Mouse (Mus musculus) embryonic facial prominence, embryonic 11.5 days (tissue): ENCODE results near the gene 2810408A11Rik. TPM values are rescaled to one million over a fixed set of nuclear protein-coding genes. Genes with fewer than 3 reads are reported as not detected.

Experiments used
- ATAC-seq: fragments of 200-750 bp; cut with Nextera tagmentation; replicated peaks from 2 replicates; pipeline ENCODE4 v1.8.0; 2017; ENCODE audit warnings: low read depth; ENCODE audit not compliant: insufficient number of reproducible peaks, low FRiP score, low TSS enrichment
- DNase-seq: peaks from one replicate; pipeline ENCODE4 v3.0.0-alpha.2; 2015; ENCODE audit warnings: low spot score
- H3K27ac ChIP-seq: fragments of 300-500 bp; sonication (generic); replicated peaks from 2 replicates; pipeline ENCODE4 v1.5.1; 2014; ENCODE audit warnings: mild to moderate bottlenecking, low read depth, low read length, control low read depth
- H3K27me3 ChIP-seq: fragments of 300-500 bp; sonication (generic); 2 replicates; pipeline ENCODE4 v1.6.1; 2014; ENCODE audit warnings: mild to moderate bottlenecking, low read length, moderate library complexity, mixed read lengths; ENCODE audit not compliant: control insufficient read depth, insufficient read depth
- H3K36me3 ChIP-seq: fragments of 300-500 bp; sonication (generic); replicated peaks from 2 replicates; pipeline ENCODE4 v1.6.1; 2014; ENCODE audit warnings: low read depth, mild to moderate bottlenecking, low read length, moderate library complexity, mixed read lengths; ENCODE audit not compliant: control insufficient read depth, insufficient read depth
- H3K4me1 ChIP-seq: fragments of 300-500 bp; sonication (generic); 2 replicates; pipeline ENCODE4 v1.6.1; 2014; ENCODE audit warnings: low read length, mixed read lengths; ENCODE audit not compliant: control insufficient read depth, insufficient read depth
- H3K4me2 ChIP-seq: fragments of 300-500 bp; sonication (generic); 2 replicates; pipeline ENCODE4 v1.6.1; 2014; ENCODE audit warnings: low read depth, mild to moderate bottlenecking, control low read depth, low read length, moderate library complexity
- H3K4me3 ChIP-seq: fragments of 300-500 bp; sonication (generic); 2 replicates; pipeline ENCODE4 v1.5.1; 2014; ENCODE audit warnings: low read depth, low read length, control low read depth
- H3K9ac ChIP-seq: fragments of 300-500 bp; sonication (generic); replicated peaks from 2 replicates; pipeline ENCODE4 v1.6.1; 2014; ENCODE audit warnings: mild to moderate bottlenecking, control low read depth, low read length
- H3K9me3 ChIP-seq: fragments of 300-500 bp; sonication (generic); replicated peaks from 2 replicates; pipeline ENCODE4 v1.6.1; 2016; ENCODE audit warnings: mild to moderate bottlenecking, low read length, inconsistent platforms, mixed read lengths; ENCODE audit not compliant: control insufficient read depth
- WGBS: fragments of 180-500 bp; shearing (Covaris S2); extraction: QIAGEN DNeasy Blood & Tissue Kit; methylation state at CpG from one replicate; pipeline ENCODE4 v1.1.7; 2014; 5-methylcytosine and 5-hydroxymethylcytosine counted together
- polyA plus RNA-seq: library from polyadenylated mRNA; unstranded; fragments of >200 nt; fragmentation: Nextera tagmentation; extraction: Ambion mirVana; gene quantifications from 2 replicates; pipeline ENCODE4 v1.2.1, GENCODE M21; 2014

2810408A11Rik gene
- polyA plus RNA-seq, 1 experiment from 2014 or later, result 17.6 TPM

DNA sequence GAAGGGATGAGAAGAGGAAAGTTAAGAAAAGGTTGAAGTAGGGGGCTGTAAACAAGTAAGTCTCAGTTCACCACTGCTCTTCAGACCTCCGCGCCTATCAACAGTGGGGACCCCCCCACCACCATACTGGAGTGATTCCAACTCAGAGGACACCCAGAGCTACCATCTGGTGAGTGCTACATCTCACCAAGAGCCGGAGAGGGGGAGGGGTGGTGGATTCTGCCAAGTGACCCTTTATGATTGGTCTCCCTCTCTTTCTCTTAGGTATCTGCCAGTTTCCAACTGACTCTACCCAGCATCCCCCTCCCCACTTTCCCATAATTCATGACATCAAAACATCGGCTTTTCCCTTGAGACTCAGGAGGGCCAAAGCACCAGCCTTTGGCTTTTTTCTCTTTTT, 40.2 kb upstream of the 2810408A11Rik start:
- H3K4me2 ChIP-seq, result no peak overlapping the region
- H3K9me3 ChIP-seq, result no peaks in the 10 kb centered on the region
- no peaks in the 10 kb centered on the region for H3K27me3 ChIP-seq
- whole genome bisulfite sequencing, result 88% methylated on average over 4 of the region's 4 CpGs
- H3K36me3 ChIP-seq, result peaks cover 4% of the 10 kb centered on the region
- DNase-seq (no peak), ATAC-seq (no peak)
- H3K9ac ChIP-seq, result no peak overlapping the region
- H3K27ac ChIP-seq, result no peak overlapping the region
- peaks cover 3% of the 10 kb centered on the region; the same call in 1 of the 2 replicates for H3K4me1 ChIP-seq
- no peak overlapping the region for H3K4me3 ChIP-seq

DNA sequence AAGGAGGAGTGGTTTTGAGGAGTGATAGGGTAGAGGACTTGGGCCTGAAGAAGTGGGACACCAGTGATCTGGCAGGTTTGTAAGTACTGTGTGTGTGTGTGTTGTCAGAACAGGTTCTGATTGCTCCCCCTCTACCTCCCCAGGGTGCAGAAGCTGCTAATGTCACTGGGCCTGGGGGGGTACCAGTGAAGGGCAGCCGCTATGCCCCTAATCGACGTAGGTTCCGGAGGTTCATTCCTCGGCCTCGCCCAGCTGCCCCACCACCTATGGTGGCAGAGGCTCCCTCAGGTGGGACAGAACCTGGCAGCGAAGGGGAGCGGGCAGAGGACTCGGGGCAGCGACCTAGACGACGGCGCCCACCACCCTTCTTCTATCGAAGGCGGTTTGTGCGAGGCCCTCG, 38.9 kb upstream of the 2810408A11Rik start:
- Histone ChIP-seq H3K27me3 (0 out of 2 replicates have a peak, but pooled peaks cover 2% of the 10 kb centered on the region), H3K27ac (no peak overlapping the region), H3K4me1 (peaks cover 6% of the 10 kb centered on the region), H3K4me2 (no peak overlapping the region), H3K4me3 (no peak overlapping the region), H3K9ac (no peak overlapping the region), H3K36me3 (peaks cover 4% of the 10 kb centered on the region), H3K9me3 (no peaks in the 10 kb centered on the region)
- DNase-seq, result no peak
- no peak for ATAC-seq
- 94% methylated on average over 17 of the region's 17 CpGs for WGBS

DNA sequence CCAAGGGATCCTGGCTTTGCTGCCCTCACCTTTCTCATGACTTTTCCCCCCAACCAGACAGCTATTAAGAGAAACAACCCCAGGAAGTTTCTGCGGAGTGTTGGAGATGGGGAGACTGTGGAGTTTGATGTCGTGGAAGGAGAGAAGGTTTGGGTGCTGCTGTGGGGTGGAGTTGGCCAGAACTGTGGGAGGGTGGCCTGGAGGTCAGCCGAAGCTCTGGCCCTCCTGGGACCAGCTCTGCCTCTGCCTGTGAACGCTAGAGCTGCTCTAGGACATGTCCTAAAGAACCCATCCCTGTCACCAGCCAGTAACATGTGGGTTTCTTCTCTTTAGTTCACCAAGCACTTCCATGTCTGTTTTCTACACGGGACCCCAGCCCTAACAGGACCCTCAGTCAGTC, 38.4 kb upstream of the 2810408A11Rik start:
- Histone ChIP-seq H3K4me2 (no peak overlapping the region), H3K36me3 (peaks cover 2% of the 10 kb centered on the region), H3K4me1 (peaks cover 6% of the 10 kb centered on the region), H3K9me3 (no peaks in the 10 kb centered on the region), H3K4me3 (no peak overlapping the region), H3K27ac (no peak overlapping the region), H3K9ac (no peak overlapping the region), H3K27me3 (0 out of 2 replicates have a peak, but pooled peaks cover 2% of the 10 kb centered on the region)
- no peak for ATAC-seq
- DNase-seq, result no peak
- WGBS, result 74% methylated on average over 5 of the region's 5 CpGs

DNA sequence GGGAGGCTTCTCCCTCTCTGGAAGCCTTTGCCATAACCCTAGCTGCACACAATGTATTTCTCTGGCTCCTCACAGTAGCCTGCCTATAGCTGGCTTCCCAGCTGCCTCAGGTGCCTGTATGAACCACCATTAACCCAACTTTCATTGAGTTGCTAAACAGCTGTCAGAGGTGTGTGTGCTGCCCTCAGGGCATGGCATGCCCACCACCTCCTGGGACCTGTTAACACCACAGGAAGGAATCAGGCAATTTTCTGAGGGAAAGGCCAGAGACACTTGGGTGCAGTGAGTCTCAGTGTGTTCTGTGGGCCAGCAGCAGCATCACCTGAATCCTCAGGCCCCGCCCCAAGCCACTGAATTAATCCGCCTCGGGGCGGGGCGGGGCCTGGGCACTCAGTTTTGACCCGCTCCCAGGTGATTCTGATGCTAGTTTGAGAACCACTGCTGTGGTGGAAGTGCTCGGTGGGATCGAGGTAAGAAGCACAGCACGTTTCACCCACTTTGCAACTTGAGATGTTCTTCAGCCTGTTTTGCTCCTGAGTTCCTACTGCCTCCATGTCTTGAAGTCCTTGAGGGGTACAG, 37.7 kb upstream of the 2810408A11Rik start:
- H3K36me3 ChIP-seq, result no peaks in the 10 kb centered on the region
- H3K9ac ChIP-seq, result no peak overlapping the region; the same call in 1 of the 2 replicates
- peaks cover 6% of the 10 kb centered on the region for H3K4me1 ChIP-seq
- WGBS, result 16% methylated on average over 9 of the region's 9 CpGs
- no peaks in the 10 kb centered on the region for H3K9me3 ChIP-seq
- 0 out of 2 replicates have a peak, but pooled peaks cover 2% of the 10 kb centered on the region for H3K27me3 ChIP-seq
- DNase-seq, result no peak
- no peak for ATAC-seq
- H3K4me3 ChIP-seq, result no peak overlapping the region
- no peak overlapping the region for H3K27ac ChIP-seq
- H3K4me2 ChIP-seq, result no peak overlapping the region

DNA sequence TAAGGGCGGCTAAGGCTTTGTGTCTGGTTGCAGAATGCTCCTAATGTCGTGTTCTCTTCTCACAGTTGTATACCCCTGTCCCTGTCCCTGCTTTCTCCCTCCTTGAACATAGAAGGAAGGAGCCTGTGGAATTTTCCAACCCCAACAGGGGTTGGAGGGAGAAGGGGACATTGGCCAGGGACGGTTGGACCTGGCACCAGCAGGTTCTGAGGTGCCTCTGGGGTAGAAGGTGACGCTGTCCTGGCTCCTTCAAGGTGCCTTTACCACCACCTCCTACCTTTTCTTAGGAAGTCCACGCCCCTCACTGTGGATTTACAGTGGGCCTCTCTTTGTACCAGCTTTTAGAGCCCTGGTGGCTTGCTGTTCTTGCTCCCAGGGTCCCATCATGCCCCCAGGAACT, 37.0 kb upstream of the 2810408A11Rik start:
- Histone ChIP-seq H3K27ac (no peak overlapping the region), H3K9me3 (no peaks in the 10 kb centered on the region), H3K4me1 (peaks cover 6% of the 10 kb centered on the region), H3K36me3 (no peaks in the 10 kb centered on the region), H3K27me3 (0 out of 2 replicates have a peak, but pooled peaks cover 2% of the 10 kb centered on the region), H3K4me3 (no peak overlapping the region), H3K9ac (no peak overlapping the region; the same call in 1 of the 2 replicates), H3K4me2 (no peak overlapping the region)
- DNase-seq (no peak), ATAC-seq (no peak)
- 62% methylated on average over 5 of the region's 5 CpGs for WGBS

DNA sequence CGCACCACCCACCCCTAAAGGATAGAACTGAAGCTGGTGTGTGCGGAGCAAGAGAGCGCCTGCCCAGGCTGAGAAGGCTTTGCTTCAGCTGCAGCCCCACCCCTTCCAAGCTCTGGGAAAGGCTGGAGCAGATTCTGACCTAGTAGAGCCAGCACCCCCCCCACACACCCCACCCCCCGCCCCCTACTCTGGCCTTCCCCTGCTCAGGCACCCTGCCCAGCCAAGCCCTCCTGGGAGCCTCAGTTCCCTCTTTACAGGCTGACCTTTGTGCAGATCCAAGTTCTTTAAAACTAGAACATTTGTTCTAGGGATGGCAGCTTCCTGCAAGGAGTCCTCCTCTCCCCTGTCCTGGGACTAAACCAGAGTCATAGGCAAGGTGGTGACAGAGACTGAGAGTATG, 36.6 kb upstream of the 2810408A11Rik start:
- H3K4me1 ChIP-seq, result peaks cover 6% of the 10 kb centered on the region
- no peak overlapping the region for H3K4me2 ChIP-seq
- DNase-seq (no peak), ATAC-seq (no peak)
- H3K27ac ChIP-seq, result no peak overlapping the region
- H3K4me3 ChIP-seq, result no peak overlapping the region
- H3K9me3 ChIP-seq, result no peaks in the 10 kb centered on the region
- no peaks in the 10 kb centered on the region for H3K36me3 ChIP-seq
- H3K9ac ChIP-seq, result no peak overlapping the region
- 34% methylated on average over 4 of the region's 4 CpGs for WGBS
- H3K27me3 ChIP-seq, result 0 out of 2 replicates have a peak, but pooled peaks cover 2% of the 10 kb centered on the region

DNA sequence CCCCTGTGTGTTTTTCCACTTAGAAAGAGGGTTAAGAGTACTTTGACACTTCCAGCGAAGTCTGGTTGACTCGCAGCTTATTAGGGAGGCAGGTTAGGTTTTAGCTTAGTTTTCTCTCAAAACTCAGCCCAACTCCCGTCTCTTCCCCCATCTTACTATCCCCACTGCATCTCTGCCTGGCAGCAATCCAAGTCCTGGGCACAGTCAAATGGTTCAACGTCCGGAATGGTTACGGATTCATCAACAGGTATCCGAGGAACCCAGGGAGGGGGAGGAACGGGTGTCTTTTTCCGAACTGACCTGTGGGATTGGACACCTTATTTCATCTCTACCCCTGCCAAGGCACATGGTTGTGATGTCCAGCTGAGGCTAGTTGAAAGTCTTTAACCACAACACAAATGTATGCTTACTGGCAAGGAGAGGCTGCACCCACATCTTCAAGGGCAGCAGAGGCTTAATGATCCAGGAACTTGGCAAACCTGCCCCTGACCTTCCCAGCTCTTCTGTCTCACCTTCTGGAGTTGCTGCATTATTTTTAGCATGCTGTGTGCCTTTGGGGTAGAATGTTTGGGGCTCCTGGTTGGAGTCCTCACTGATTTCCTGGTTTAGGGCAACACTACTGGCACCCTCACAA, 36.0 kb upstream of the 2810408A11Rik start:
- Histone ChIP-seq H3K9ac (no peak overlapping the region), H3K27me3 (0 out of 2 replicates have a peak, but pooled peaks cover 2% of the 10 kb centered on the region), H3K4me1 (peaks cover 6% of the 10 kb centered on the region), H3K4me2 (peak overlapping the region; percentile 100), H3K4me3 (peak overlapping the region; percentile 58), H3K36me3 (no peaks in the 10 kb centered on the region), H3K9me3 (no peaks in the 10 kb centered on the region), H3K27ac (no peak overlapping the region)
- ATAC-seq (no peak), DNase-seq (no peak)
- WGBS, result 47% methylated on average over 9 of the region's 9 CpGs

DNA sequence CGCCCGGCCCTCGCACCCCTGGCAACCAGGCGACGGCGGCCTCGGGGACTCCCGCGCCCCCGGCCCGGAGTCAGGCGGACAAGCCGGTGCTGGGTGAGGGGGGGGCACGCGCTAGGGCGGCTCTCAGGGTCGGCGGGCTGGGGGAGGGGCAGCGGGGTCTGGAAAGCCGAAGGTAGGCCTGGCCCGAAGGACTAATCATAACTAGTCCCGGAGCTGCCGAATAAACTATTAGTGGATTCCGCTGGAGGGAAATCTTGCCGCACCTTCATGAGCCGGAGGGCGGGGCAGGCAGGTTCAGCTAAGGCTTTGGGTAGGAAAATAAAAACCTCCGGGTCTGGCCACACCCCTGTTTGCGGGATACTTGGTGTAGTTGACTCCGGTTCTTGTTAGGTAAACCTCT, 35.4 kb upstream of the 2810408A11Rik start:
- WGBS, result 2% methylated on average over 30 of the region's 30 CpGs
- DNase-seq, result peak; percentile 37
- Histone ChIP-seq H3K4me2 (peak overlapping the region; percentile 100), H3K4me1 (peaks cover 6% of the 10 kb centered on the region), H3K9me3 (no peaks in the 10 kb centered on the region), H3K36me3 (no peaks in the 10 kb centered on the region), H3K27me3 (0 out of 2 replicates have a peak, but pooled peaks cover 2% of the 10 kb centered on the region), H3K9ac (peak overlapping the region; percentile 70), H3K4me3 (peak overlapping the region; percentile 58), H3K27ac (no peak overlapping the region; the same call in 1 of the 2 replicates)
- no peak; the same call in 1 of the 2 replicates for ATAC-seq
